Mouse (Mus musculus) spleen, postnatal 36 days (tissue): ENCODE results near the gene Rmnd5a.
"Not testable (repeated sequence)": the region's sequence is repeated elsewhere in the genome, so short reads cannot be mapped to it uniquely, and the experiment has no call there.

Source experiments
- DNase-seq, 2 experiments: peaks; one replicate each; pipeline ENCODE4 v3.0.0; 2022; ENCODE audit warnings: low spot score in 2 of 2, mixed read lengths in 1 of 2

Gene Rmnd5a

DNA sequence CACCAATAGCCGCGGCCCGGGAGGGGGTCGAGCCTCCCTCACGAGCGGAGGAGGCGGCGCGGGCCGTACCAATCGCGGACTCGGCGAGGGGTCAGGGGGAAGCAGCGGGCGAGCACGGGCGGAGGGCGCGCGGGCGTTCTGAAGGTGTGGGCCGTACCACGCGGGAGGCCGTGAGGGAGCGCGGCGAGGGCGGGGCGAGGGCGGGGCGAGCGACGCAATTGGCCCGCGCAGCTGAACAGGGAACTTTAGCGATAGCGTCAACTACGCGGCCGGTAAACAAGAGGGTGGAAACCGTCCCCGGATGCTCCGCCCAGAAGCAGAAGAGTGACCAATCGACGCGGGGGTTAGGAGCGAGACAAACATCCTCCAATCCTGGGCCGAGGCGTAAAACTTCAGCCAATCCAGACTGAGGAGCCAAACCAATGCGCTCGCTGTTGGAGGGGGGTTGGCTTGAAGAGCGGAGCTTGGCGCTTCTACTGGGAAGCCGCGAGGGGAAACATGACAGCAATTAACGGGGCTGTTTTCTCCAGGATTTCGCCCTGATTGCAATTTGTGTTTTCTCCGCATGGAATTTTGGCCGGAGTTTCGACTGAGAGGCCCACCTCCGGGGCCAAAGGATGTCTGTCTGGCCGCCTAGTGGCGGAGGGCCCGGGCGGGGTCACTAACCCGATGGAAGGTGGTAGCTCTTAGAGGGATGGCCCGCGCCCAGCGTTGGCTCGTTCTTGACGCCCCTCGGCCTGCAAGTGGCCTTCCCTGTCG lies at the start of gene Rmnd5a:
TSS of gene Rmnd5a (minus strand) at position 146 of the 759 bp plus-strand sequence.
- peak; percentile 98 to 99 for DNase-seq

DNA sequence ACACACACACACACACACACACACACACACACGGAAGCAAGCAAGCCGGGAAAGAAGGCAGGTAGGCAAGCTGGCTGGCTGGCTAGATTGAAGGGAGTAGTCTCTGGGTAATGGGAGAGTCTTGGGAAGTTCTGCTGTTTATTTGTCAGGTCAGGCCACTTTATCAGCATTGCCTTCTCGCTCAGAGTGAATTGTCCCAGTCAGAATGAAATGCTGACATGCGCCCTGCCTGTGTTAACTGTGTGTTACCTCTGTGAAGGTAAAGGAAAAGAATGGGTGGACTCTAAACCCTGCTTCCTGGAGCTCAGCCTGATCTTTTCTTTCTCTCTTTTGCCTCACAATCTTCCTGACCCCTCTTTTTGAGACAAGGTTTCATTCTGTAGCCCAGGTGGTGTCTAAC lies 47.5 kb upstream of the Rmnd5a start:
- DNase-seq = no peak

DNA sequence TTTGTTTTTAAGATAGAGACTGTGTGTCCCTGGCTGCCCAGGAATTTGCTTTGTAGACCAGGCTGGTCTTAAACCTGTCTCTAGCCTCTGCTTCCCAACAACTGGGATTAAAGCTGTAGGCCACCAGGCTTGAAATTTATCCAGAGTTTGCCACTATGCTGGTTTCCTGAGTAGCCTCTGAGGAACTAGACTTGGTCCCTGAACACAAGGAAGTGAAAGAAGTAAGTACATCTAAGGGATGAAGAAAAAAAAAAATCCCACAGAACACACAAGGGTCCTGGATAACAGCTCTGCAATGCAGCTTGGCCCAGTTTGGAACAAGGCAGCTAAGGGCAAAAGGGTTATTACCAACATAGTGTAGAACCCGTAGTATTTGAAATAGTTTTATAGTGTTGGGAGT lies 46.4 kb upstream of the Rmnd5a start:
- DNase-seq = no peak

- no peak for DNase-seq
Measured at GRCm38 (mm10) chr6:71486226-71486625, 45.8 kb upstream of the Rmnd5a start.

DNA sequence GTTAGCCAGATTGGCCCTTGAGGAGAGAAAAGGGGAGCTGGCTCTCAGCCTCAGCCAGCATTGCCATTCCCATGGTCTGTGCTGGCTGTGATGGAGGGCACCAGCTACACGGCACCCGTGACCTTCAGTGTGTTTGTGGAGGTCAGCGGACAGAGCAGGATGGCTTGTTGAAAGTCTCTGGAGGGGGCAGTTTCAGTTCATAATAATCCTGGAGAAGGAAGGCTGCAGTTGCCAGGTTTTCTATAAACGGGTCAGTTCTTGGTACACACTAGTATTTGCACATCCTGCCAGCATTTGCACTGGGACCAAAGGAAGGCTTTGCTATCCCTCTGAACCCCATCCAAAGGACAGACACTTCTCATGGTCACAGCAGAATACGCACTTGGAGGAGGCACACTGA lies 44.8 kb upstream of the Rmnd5a start:
- DNase-seq = no peak

DNA sequence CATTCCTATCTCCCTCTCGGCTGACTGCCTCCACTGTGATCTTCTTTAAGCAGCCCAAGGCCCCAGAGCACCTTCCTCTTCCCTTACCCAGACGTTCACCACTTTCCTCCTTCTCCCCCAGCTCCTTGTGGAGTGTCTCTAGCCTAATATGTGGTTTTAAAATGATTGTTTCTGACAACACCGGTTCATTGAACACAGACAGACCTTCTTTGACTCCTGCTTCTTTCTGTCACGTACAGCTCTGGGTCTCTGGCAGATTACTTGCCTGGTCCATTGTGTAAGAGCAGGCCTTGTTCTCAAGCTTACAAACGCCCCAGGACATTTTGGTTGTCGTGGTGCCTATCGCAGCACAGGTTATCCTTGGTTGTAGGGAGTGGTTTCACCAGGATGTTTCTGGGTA lies 40.7 kb upstream of the Rmnd5a start:
- no peak for DNase-seq

GRCm38 (mm10) chr6:71480136-71480535 lies 39.7 kb upstream of the Rmnd5a start:
- no peak for DNase-seq

GRCm38 (mm10) chr6:71479588-71479987 lies 39.2 kb upstream of the Rmnd5a start:
- not testable (repeated sequence) for DNase-seq

GRCm38 (mm10) chr6:71478816-71479568 lies 38.6 kb upstream of the Rmnd5a start:
- DNase-seq = not testable (repeated sequence)

GRCm38 (mm10) chr6:71476783-71477182 lies 36.3 kb upstream of the Rmnd5a start:
- DNase-seq = no peak

- DNase-seq = no peak
Measured at GRCm38 (mm10) chr6:71475604-71476003, 35.2 kb upstream of the Rmnd5a start.

GRCm38 (mm10) chr6:71472786-71473185 lies 32.3 kb upstream of the Rmnd5a start:
- no peak for DNase-seq

- no peak for DNase-seq
Measured at GRCm38 (mm10) chr6:71471830-71472520, 31.5 kb upstream of the Rmnd5a start.

- DNase-seq = no peak
Measured at GRCm38 (mm10) chr6:71469291-71469690, 28.9 kb upstream of the Rmnd5a start.

GRCm38 (mm10) chr6:71467766-71468165 lies 27.3 kb upstream of the Rmnd5a start:
- no peak for DNase-seq

- DNase-seq = no peak
Measured at GRCm38 (mm10) chr6:71465146-71465545, 24.7 kb upstream of the Rmnd5a start.

GRCm38 (mm10) chr6:71457956-71458608 lies 17.6 kb upstream of the Rmnd5a start:
- DNase-seq = no peak

DNA sequence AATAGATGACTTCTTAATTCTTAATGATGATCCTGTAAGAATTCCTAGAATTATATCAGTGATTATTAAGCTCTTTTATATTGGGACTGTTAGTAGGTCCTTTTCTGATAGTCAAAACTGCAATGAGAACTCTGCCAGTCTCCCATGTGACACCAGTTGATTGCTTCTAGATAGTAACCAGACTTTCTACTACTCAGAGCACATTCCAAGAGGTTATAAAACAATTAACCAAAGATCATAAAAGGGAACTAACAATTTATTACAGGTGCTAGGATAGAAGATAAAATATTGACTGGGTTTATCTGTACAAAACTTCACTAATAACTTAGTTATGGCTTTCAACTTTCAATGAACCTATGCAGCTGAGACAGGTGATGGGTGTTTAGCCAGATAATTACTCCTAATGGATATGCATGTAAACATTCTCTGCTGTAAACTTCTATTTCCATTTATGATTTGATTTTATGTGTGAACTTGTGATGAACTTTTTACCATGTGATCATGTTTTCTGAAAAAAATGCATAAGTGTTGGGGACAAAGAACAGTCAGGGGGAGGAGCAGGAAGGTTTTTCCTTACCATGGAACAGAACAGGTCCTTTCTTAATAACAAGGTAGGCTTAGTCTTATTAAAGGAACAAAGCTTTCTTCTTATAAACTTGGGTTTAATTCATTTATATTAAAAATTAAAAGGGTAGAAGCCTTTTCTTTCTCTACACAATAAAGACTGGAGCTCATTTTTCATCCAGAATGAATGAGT lies 13.7 kb upstream of the Rmnd5a start:
- DNase-seq = not testable (repeated sequence)

DNA sequence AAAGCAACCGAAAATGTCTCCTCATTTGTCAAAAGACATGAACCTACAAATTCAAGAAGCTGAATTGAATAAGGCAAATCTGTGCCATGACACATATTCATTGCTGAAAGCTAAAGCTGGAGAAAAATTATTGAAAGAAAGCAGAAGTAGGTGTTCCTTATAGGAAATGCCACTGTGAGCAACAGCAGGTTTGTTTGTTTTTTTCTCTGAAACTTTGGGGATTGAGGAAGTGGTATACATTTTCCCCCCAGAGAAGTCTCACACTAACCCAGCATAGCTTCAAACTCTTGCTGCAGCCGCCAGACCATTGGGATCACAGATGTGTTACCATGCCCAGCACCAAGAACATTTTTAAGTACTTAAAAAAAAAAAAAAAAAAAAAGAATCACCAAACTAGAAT lies 12.4 kb upstream of the Rmnd5a start:
- no peak for DNase-seq

- DNase-seq = no peak
Measured at GRCm38 (mm10) chr6:71445560-71445959, 5.1 kb upstream of the Rmnd5a start.

DNA sequence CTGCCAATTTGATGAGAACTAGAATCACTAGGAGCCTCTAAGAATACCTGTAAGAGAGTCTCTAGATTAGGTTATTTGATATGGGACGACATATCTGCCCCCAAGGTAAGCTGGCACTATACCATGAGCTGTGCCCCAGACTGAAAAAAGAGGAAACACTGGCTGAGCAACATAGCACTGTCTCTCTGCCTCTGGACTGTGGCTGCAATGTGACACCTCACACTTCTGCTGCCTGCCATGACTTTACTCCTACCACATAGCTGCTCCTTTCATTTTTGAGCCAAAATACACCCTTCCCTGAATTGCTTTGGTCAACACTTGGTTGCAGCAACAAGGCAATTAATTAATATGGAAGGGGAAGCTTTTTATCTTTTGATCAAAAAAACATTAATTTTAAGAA lies 4.3 kb upstream of the Rmnd5a start:
- no peak for DNase-seq
